Mouse (Mus musculus) embryonic fibroblast, embryonic 13.5 days (primary cell): ENCODE measurements around the gene Dnah8.

Experiments used
- CTCF ChIP-seq: IDR thresholded peaks from 2 replicates; pipeline ENCODE4 v1.5.1; 2011; ENCODE audit warnings: mild to moderate bottlenecking, control low read depth, low read length, moderate library complexity, borderline replicate concordance; ENCODE audit not compliant: insufficient read depth
- POLR2A ChIP-seq: IDR thresholded peaks from 2 replicates; pipeline ENCODE4 v1.6.1; 2011; ENCODE audit warnings: low read depth, mild to moderate bottlenecking, control low read depth, low read length, moderate library complexity

DNA sequence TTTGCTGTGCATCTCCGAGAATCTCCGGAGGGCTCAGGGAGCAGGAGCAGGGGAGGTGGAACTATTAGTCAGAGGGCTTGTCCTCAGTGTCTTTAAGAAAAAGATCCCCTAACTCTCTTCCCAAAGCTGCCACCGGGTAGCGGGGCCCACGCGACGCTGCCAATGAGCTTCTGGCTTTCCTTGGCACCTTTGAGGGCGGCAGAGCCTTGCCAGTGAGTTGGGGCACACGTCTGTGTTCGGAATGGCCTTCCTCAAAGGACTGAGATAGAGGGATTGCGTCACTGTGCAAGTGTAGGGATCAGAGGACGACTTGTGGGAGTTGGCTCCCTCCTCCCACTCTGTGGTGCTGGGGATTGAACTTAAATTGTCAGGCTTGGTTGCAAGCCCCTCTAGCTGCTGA is 125.2 kb downstream of the Dnah8 start:
- TF ChIP-seq CTCF (no peak), POLR2A (no peak)
